Mouse (Mus musculus) urinary bladder, adult 18-20 months (tissue): Measurements from ENCODE around the gene Eif4a1.

ENCODE experiments used
- DNase-seq, 2 experiments: peaks; one replicate each; pipeline ENCODE4 v3.0.0; 2022; ENCODE audit warnings: low spot score in 2 of 2, mixed read lengths in 2 of 2

The Eif4a1 gene

GRCm38 (mm10) chr11:69679144-69679543, 6.9 kb upstream of the Eif4a1 start:
- no peak for DNase-seq

GRCm38 (mm10) chr11:69671726-69672124, 498 bp downstream of the Eif4a1 start:
- no peak for DNase-seq

GRCm38 (mm10) chr11:69670786-69671725, 1.2 kb downstream of the Eif4a1 start:
- peak; percentile 76 to 91 for DNase-seq

- no peak for DNase-seq
Observed at GRCm38 (mm10) chr11:69666665-69667005, 5.6 kb downstream of the Eif4a1 start.

GRCm38 (mm10) chr11:69665961-69666664, 6.1 kb downstream of the Eif4a1 start, which contains the start of gene Cd68:
Gene Cd68 (minus strand): TSS chr11:69666153.
- DNase-seq = no peak

- no peak for DNase-seq
Observed at GRCm38 (mm10) chr11:69665457-69665960, 6.7 kb downstream of the Eif4a1 start.

- DNase-seq = no peak
Observed at GRCm38 (mm10) chr11:69664841-69665240, 7.4 kb downstream of the Eif4a1 start.

- no peak for DNase-seq
Observed at GRCm38 (mm10) chr11:69663795-69664194, 8.4 kb downstream of the Eif4a1 start.

GRCm38 (mm10) chr11:69662967-69663671, 9.1 kb downstream of the Eif4a1 start:
- DNase-seq = no peak

GRCm38 (mm10) chr11:69662213-69662966, 9.8 kb downstream of the Eif4a1 start, which contains the start of gene Mpdu1:
Gene Mpdu1 (minus strand): TSS chr11:69662642.
- DNase-seq = peak; percentile 86 to 90

GRCm38 (mm10) chr11:69661221-69661881, 10.9 kb downstream of the Eif4a1 start:
- no peak for DNase-seq

GRCm38 (mm10) chr11:69657462-69657881, 14.8 kb downstream of the Eif4a1 start:
- DNase-seq = no peak

- DNase-seq = peak in 1 of 2 experiments; percentile 66
Observed at GRCm38 (mm10) chr11:69656617-69657461, 15.4 kb downstream of the Eif4a1 start.

- DNase-seq = peak; percentile 55 to 68
Observed at GRCm38 (mm10) chr11:69656065-69656455, 16.2 kb downstream of the Eif4a1 start.

- peak; percentile 50 to 76 for DNase-seq
Observed at GRCm38 (mm10) chr11:69655264-69656064, 16.8 kb downstream of the Eif4a1 start, which contains the start of gene Sox15. Gene Sox15 (plus strand): TSS chr11:69655314.

GRCm38 (mm10) chr11:69654760-69655159, 17.5 kb downstream of the Eif4a1 start:
- no peak for DNase-seq

- no peak for DNase-seq
Observed at GRCm38 (mm10) chr11:69653399-69653798, 18.8 kb downstream of the Eif4a1 start.

GRCm38 (mm10) chr11:69645860-69646259, 26.4 kb downstream of the Eif4a1 start:
- no peak for DNase-seq

GRCm38 (mm10) chr11:69635471-69635870, 36.8 kb downstream of the Eif4a1 start:
- no peak for DNase-seq
